Mouse (Mus musculus): ENCODE results near the gene Prkcb.

- TF ChIP-seq POLR2A (IDR thresholded peaks at IDR 0.05; ENCODE audit: low read depth, low read length) (no peak), CTCF (conservative IDR thresholded peaks at IDR 0.05; ENCODE audit: insufficient read depth, insufficient read length, low read depth, low read length) (no peak)
Observed at GRCm38 (mm10) chr7:122279580-122279979, 9.0 kb upstream of the Prkcb start.
